Mouse (Mus musculus): Measurements from ENCODE around the gene Dnah5.

Gene Dnah5

DNA sequence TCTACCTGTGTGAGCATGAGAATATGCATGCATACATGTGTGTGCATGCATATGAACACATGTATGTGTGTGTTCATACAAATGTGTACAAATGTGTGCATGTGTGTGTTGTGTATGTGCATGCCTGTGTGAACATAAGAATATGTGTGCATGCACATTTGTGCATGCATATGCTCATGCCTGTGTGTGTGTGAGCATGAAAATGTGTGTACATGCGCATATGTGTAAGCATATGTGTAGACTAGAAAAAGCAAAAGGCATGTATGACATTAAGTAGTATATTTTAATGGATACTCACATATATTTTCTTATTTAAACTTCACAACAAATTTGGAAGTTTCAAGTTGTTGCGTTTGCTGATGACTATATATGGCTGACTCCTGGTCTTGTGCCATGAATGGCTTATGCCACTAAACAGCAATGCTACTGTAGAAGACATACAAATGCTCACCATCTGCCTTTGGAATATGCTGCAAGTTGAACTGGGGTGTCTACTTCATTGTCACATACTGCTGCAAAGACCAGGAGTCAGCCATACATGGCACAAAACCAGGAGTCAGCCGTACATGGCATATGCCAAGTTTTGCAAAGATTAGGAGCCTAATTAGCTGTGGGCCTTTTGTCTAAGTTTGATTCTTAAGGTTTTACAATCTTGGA, 263.2 kb downstream of the Dnah5 start:
- DNase-seq (ENCODE audit: extremely low spot score, low spot score), result no peak

DNA sequence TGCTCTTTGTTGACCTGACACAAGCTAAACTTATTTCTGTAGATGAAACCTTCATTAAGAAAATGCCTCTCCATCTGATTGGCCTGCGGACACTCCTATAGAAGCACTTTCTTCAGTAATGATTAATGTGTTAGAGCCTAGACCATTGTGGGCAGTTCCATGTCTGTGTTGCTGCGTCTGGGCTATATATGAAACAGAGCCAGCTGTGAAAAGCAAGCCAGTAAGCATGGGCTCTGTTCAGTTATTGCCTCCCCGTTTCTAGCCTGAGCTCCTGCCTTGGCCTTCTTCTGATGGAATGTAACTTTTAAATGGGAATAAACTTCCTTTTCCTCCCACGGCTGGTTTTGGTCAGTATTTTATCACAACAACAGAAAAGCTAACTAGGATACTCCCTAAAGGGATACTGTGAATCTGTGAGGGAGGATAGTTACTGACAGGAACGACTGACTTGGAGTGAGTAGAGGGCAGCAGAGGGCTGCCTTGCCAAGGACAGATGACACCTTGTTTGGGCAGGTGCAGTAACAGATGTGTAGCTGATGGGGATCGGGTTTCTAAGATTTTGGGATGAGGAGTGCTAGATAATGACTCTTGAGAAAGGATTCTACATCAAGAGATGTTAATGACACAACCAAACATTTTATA, 270.3 kb downstream of the Dnah5 start:
- DNase-seq (ENCODE audit: extremely low spot score, low spot score), result no peak

DNA sequence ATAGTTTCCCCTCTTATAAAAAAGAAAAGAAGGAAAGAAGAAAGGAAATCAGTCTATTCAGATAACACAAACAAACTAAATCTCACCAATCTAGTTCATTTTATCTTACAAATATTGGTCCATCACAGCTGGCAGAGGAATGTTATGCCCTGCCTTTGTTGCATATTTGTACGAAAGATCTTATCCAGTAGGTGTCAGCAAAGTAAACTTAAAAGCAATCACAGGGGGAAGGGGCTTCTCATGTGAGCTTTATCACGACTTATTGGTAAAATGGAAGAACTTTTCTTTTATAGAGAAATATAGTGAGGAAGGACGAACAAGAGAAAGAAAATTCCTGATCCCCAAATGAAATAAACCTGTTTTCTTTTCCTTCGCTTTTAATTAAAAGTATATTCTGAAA, 299.3 kb downstream of the Dnah5 start:
- DNase-seq (ENCODE audit: extremely low spot score, low spot score), result no peak

DNA sequence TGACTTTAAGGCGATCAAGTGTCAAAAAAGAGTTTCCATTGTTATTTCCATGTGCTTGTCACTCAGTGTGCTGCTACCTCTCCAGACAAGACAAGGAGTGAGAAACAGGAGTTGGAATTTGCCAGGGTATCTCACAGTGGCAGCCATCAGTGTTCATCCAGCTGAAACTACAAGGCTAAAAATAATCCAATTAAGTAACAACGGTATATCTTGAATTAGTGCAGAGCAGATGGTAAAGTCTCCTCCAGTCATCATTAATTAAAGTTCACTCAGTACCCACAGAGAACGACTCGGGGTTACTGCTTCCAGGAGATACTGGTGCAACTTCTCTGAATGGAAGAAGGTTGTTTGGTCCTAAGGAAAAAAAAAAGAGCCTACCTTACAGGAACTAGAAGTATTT, 311.6 kb downstream of the Dnah5 start:
- DNase-seq (ENCODE audit: extremely low spot score, low spot score), result no peak
